ENCODE assay signal across 8 mouse cellular contexts in the genomic region with DNA sequence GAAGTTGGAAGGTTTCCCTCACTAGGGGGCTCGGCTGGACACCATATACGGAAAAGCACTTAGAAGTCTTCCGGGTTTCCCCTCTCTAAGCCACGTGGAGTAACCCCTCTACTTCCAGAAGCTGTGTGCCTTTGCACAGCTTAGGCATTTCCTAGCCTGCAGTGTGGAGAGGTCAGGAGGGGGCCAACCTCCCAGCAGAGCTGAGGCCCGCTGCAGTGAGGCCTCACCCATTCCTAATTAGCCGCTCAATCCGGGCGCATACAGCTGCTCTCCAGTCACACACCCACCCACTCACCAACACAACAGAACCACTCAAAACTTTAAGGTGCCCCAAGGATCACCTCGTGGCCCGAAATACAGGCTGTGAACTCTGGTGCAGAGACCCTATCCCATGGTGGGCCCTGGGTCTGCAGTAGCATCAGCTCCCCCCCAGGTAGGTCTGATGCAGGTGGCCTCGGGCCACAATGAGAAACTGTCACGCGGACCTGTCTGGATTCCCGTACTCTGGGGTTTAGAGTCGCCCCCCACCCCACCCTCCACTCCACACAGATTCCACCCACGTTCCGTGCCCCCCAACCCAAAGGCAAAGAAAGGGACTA. TPM values are rescaled to one million over a fixed set of nuclear protein-coding genes. Genes with fewer than 3 reads are reported as not detected.
DNase-seq lines count a peak whose midpoint lies in the region; ATAC-seq and TF ChIP-seq lines count a peak whose summit lies in the region.
"Had no signal": no experiment of that assay in that cellular context is flagged by ENCODE, and none has a peak within 500 bp of the region (broad histone marks: within the 10 kb centered on the region; RNA-seq: fewer than 3 reads in every experiment).

No protein-coding gene starts in this region.

- no peak overlapping the region for H3K27ac ChIP-seq in lung, postnatal 0 days (ENCODE audit: low read length)
- H3K27ac ChIP-seq in forebrain, embryonic 13.5 days = no peak overlapping the region
- no peak overlapping the region for H3K27ac ChIP-seq in liver, embryonic 14.5 days

- WGBS in lung, postnatal 0 days = 4% methylated on average over 16 of the region's 17 CpGs
- WGBS in forebrain, embryonic 13.5 days = 2% methylated on average over 17 of the region's 17 CpGs
- 6% methylated on average over 17 of the region's 17 CpGs for WGBS in liver, embryonic 14.5 days (ENCODE audit: insufficient replicate concordance)

- no peak for TF ChIP-seq CTCF in lung, postnatal 0 days (IDR thresholded peaks at IDR 0.05)
- TF ChIP-seq CTCF in liver, embryonic 14.5 days (IDR thresholded peaks at IDR 0.05; ENCODE audit: low read depth) = no peak

- intact Hi-C loops in left cerebral cortex, postnatal 25 days (cut with DNase I) = loop anchor here (5.0 kb wide), 2 partner anchors 52 to 92 kb away; no protein-coding TSS in a partner anchor

- peak overlapping the region; percentile 45 for H3K4me3 ChIP-seq in lung, postnatal 0 days (ENCODE audit: low read depth, low read length)
- H3K4me3 ChIP-seq in forebrain, embryonic 13.5 days = peak overlapping the region; percentile 56
- H3K4me3 ChIP-seq in liver, embryonic 14.5 days (ENCODE audit: insufficient read depth in 1 of 2, low read depth in 2 of 2, low read length in 2 of 2) = peak overlapping the region; percentile 37 to 39; a peak in 3 of 4 replicates
- H3K4me3 ChIP-seq: myocyte had no signal

- H3K9ac ChIP-seq in lung, postnatal 0 days (replicated peaks; ENCODE audit: low read depth) = no peak overlapping the region
- peak overlapping the region; percentile 71; the same call in 1 of the 2 replicates for H3K9ac ChIP-seq in forebrain, embryonic 13.5 days
- no peak overlapping the region for H3K9ac ChIP-seq in liver, embryonic 14.5 days (replicated peaks)

- H3K27me3 ChIP-seq in lung, postnatal 0 days (replicated peaks; ENCODE audit: insufficient read depth, low read length) = no peaks in the 10 kb centered on the region
- H3K27me3 ChIP-seq in forebrain, embryonic 13.5 days = peaks cover 24% of the 10 kb centered on the region
- peaks cover 25% of the 10 kb centered on the region for H3K27me3 ChIP-seq in liver, embryonic 14.5 days (ENCODE audit: control insufficient read depth, insufficient read depth, low read length)

- peaks cover 6% of the 10 kb centered on the region; the same call in 1 of the 2 replicates for H3K4me1 ChIP-seq in lung, postnatal 0 days (ENCODE audit: insufficient read depth, low read depth, low read length)
- H3K4me1 ChIP-seq in forebrain, embryonic 13.5 days = peaks cover 9% of the 10 kb centered on the region
- H3K4me1 ChIP-seq in liver, embryonic 14.5 days (replicated peaks; ENCODE audit: control insufficient read depth in 2 of 2, insufficient read depth in 2 of 2, low read length in 1 of 2) = no peaks in the 10 kb centered on the region

- H3K4me2 ChIP-seq in lung, postnatal 0 days (replicated peaks; ENCODE audit: low read depth, low read length) = peak overlapping the region; percentile 91
- H3K4me2 ChIP-seq in forebrain, embryonic 13.5 days = peak overlapping the region; percentile 98
- peak overlapping the region; percentile 42 for H3K4me2 ChIP-seq in liver, embryonic 14.5 days (ENCODE audit: low read depth)

- no peaks in the 10 kb centered on the region for H3K36me3 ChIP-seq in lung, postnatal 0 days (ENCODE audit: insufficient read depth, low read length)
- no peaks in the 10 kb centered on the region for H3K36me3 ChIP-seq in forebrain, embryonic 13.5 days (ENCODE audit: poor library complexity, severe bottlenecking)
- no peaks in the 10 kb centered on the region for H3K36me3 ChIP-seq in liver, embryonic 14.5 days (replicated peaks; ENCODE audit: control insufficient read depth, insufficient read depth, low read depth)

- DNase-seq in lung, postnatal 0 days (ENCODE audit: low spot score) = no peak
- DNase-seq in lung, postnatal 4 days = no peak
- DNase-seq in liver, embryonic 14.5 days (ENCODE audit: low read depth in 3 of 3, low spot score in 3 of 3) = no peak
- peak; percentile 13 for DNase-seq in yolk sac, embryonic 10.5 days (ENCODE audit: low spot score)
- DNase-seq in left cerebral cortex, postnatal 25 days (ENCODE audit: low spot score in 2 of 2) = no peak
- DNase-seq in gastrocnemius, adult 8-10 months (ENCODE audit: low spot score in 2 of 2) = no peak

- ATAC-seq in lung, postnatal 0 days = 0 out of 2 replicates have a peak, but pooled peaks have one; percentile 18
- ATAC-seq in forebrain, embryonic 13.5 days = peak; percentile 60
- no peak for ATAC-seq in liver, embryonic 14.5 days (ENCODE audit: insufficient read depth)

- H3K9me3 ChIP-seq in lung, postnatal 0 days (ENCODE audit: low read length) = no peaks in the 10 kb centered on the region
- H3K9me3 ChIP-seq in forebrain, embryonic 13.5 days (replicated peaks) = peaks cover 8% of the 10 kb centered on the region; the same call in 1 of the 2 replicates
- no peaks in the 10 kb centered on the region for H3K9me3 ChIP-seq in liver, embryonic 14.5 days (ENCODE audit: control insufficient read depth, low read length)

- no peak for TF ChIP-seq EP300 in lung, postnatal 0 days (IDR thresholded peaks at IDR 0.05)
- TF ChIP-seq EP300 in liver, embryonic 14.5 days (IDR thresholded peaks at IDR 0.05; ENCODE audit: low read depth) = no peak

RNA-seq across cellular contexts. Expression of a gene that starts 0.9 kb away (rescaled TPM):
- polyA plus RNA-seq in lung, postnatal 0 days (2015; fragmentation: Nextera tagmentation; extraction: Ambion mirVana) = 2.0 and 2.1 TPM in 2 replicates
- polyA plus RNA-seq in forebrain, embryonic 13.5 days (2015; fragmentation: Nextera tagmentation; extraction: Ambion mirVana) = 0.77 and 0.87 TPM in 2 replicates
- 0.25 and 0.36 TPM in 2 replicates for polyA plus RNA-seq in liver, embryonic 14.5 days (2012; rRNA removed)
- 0.16 and 0.20 TPM in 2 replicates for polyA plus RNA-seq in liver, embryonic 14.5 days (2014; fragmentation: Nextera tagmentation; extraction: Ambion mirVana)
- 10 to 100 TPM; 44.6 to 57.0 TPM for total RNA-seq in left cerebral cortex, postnatal 25 days (2021)
- total RNA-seq in gastrocnemius, adult 8-10 months (2022) = 1 to 10 TPM in 3 of 4 experiments, under 1 TPM in 1; 0.80 to 1.5 (median 1.1) TPM

Comparison
In these comparisons a context has a peak if more than half of its experiments do, and no peak if none do; other contexts are left out.
1. H3K4me2 ChIP-seq: peak in every context shown above with its lines; median percentile 98 in forebrain, embryonic 13.5 days; 91 in lung, postnatal 0 days; 42 in liver, embryonic 14.5 days.